Mouse (Mus musculus): ENCODE data around the gene Nat8f2. TPM values are rescaled to one million over a fixed set of nuclear protein-coding genes. Genes with fewer than 3 reads are reported as not detected.

Nat8f2 gene
- polyA plus RNA-seq (2012; rRNA removed; ENCODE audit: low replicate concordance), result 0.15 TPM in 1 of 2 replicates, not detected in the other

DNA sequence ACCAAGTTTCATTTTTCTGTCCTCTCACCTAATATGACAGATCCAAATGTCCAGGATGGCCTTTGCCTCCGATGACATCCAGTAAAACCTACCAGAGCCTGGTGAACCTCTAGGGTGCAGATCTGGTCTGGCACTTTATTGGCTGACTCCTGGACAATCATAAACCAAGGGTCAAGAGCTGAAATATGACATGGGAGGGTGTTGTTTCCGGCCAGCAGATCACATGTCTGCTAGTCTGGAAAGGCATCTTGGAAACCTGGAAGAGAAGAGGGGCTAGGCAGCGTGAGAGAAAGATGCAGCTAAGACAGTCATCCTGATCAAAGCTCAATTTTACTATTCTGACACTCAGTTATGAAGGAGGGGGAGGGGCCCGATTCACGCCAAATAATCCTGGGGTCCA is at the start of gene Nat8f2:
Nat8f2 (minus strand) TSS at position 153 of the 400 bp plus-strand sequence.

GRCm38 (mm10) chr6:85915539-85916513 is 46.9 kb upstream of the Nat8f2 start, which contains the start of gene Nat8f1:
Gene Nat8f1, minus strand, starts transcription at chr6:85915687.

DNA sequence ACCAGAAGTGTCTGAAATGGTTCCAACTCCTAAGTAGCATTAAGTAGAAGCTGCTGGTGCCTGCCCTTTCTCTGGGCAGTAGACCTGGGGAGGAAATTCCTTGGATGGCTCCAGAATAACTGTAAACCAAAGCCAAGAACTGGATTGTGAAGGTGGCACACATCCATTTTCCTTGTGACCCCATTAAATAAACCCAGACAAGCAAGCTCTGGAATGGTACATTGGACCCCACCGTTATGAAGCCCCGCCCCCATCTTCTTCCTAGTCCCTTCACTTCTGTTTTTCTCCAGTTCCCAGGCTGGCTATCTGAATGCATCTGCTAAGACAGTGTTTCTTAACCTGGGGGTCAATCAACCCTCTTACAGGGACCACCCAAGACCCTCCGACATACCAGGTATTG is 42.6 kb upstream of the Nat8f2 start, which contains the start of gene Tprkb:
Tprkb (plus strand) TSS at position 279 of the 400 bp plus-strand sequence.

DNA sequence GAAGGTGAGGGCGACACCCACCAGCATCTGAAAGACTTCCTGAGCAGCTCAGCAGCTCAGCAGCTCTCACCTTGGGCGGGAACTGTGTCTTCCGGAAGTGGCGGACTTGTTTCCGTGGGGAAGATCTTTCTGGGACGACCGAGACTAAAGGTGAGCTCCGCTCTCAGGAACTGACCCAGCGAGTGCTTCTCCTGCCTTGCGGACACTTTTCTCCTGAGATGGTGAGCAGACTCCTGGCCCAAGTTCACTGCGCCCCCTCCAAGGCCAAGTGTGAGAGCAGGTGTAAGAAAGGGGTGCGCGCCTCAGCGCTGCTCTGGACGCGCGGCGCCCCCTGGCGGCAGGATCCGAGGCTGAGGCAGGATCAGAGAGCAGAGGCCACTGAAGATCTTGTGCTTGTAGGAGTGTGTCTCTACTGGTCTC is 35.7 kb upstream of the Nat8f2 start, which contains the start of gene Nat8f4:
Nat8f4 (minus strand) TSS at position 243 of the 420 bp plus-strand sequence.

DNA sequence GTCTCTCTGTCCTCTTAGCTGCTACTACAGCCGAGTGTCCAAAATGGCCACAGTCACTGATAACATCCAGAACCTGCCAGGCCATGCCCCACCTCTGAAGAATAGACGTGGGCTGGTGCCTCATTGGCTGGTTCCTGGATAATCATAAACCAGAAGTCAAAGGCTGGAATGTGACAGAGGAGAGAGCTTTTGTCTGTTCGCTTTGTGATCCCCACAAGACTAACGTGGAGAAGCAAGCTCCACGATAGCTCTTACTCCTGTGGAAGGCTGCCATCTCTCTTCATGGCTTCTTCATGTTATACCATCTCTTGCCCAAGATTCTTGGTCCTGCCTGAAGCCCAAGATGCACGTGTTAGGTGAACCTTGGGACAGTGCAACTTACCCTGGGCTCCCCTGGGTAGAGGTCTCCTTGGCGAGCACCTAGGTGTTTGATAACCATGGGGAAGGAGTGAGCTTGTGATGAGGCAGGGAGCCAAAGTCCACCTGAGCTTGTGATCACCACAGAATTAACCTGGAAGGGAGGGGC is 37.1 kb downstream of the Nat8f2 start, which contains the start of gene Nat8:
Nat8 (minus strand) TSS at position 287 of the 526 bp plus-strand sequence.

DNA sequence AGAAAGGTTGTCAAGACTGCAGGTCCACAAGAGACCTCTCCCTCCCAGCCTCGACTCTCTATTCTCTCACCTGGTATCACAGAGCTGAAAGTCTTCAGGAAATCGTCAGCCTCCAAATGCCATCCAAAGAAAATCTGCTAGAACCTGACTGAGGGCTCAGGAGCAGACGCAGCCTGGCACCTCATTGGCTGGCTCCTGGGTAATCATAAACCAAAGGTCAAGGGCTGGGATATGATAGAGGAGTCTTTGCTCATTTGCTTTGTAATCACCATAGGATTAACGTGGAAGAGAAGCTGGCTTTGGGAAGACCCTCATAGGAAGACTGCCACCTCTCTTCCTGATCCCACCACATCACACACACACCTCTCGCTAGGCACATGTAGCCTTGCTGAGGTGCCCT is 48.1 kb downstream of the Nat8f2 start, which contains the start of the genes Nat8f6 and Nat8f5:
Nat8f6 (minus strand) TSS at position 118 of the 400 bp plus-strand sequence.
Nat8f5 (minus strand) TSS at position 136 of the 400 bp plus-strand sequence.

Other genes starting within 250 kb of the Nat8f2 start
- 0.54 and 0.89 TPM in 2 replicates for gene Nat8f7, start 156.0 kb downstream of the Nat8f2 start, polyA plus RNA-seq (2012; rRNA removed; ENCODE audit: low replicate concordance)
- 0.92 and 2.0 TPM in 2 replicates for gene Nat8f3, start 103.4 kb downstream of the Nat8f2 start, polyA plus RNA-seq (2012; rRNA removed; ENCODE audit: low replicate concordance)
- gene Nat8f6, start 48.2 kb downstream of the Nat8f2 start, polyA plus RNA-seq (2012; rRNA removed; ENCODE audit: low replicate concordance), result 0.87 and 0.99 TPM in 2 replicates
- not detected in 2 replicates for gene Nat8f5, start 48.2 kb downstream of the Nat8f2 start, polyA plus RNA-seq (2012; rRNA removed; ENCODE audit: low replicate concordance)
- gene Nat8, start 37.1 kb downstream of the Nat8f2 start, polyA plus RNA-seq (2012; rRNA removed; ENCODE audit: low replicate concordance), result 0.18 TPM in 1 of 2 replicates, not detected in the other
- gene Nat8f4, start 35.7 kb upstream of the Nat8f2 start, polyA plus RNA-seq (2012; rRNA removed; ENCODE audit: low replicate concordance), result 0.75 and 1.6 TPM in 2 replicates
- 16.0 and 20.3 TPM in 2 replicates for gene Tprkb, start 42.7 kb upstream of the Nat8f2 start, polyA plus RNA-seq (2012; rRNA removed; ENCODE audit: low replicate concordance)
- 10.6 and 12.9 TPM in 2 replicates for gene Nat8f1, start 46.5 kb upstream of the Nat8f2 start, polyA plus RNA-seq (2012; rRNA removed; ENCODE audit: low replicate concordance)
- gene Dusp11, start 92.5 kb upstream of the Nat8f2 start, polyA plus RNA-seq (2012; rRNA removed; ENCODE audit: low replicate concordance), result 34.6 and 50.5 TPM in 2 replicates
- gene Figla, start 147.0 kb upstream of the Nat8f2 start, polyA plus RNA-seq (2012; rRNA removed; ENCODE audit: low replicate concordance), result not detected in 2 replicates
- 0.10 and 0.93 TPM in 2 replicates for gene Add2, start 159.5 kb upstream of the Nat8f2 start, polyA plus RNA-seq (2012; rRNA removed; ENCODE audit: low replicate concordance)